Mouse (Mus musculus) kidney, adult 11 months (tissue): ENCODE data around the gene Aff3.

ENCODE experiments used
- DNase-seq: peaks from one replicate; pipeline ENCODE4 v3.0.0; 2022

Aff3 gene

DNA sequence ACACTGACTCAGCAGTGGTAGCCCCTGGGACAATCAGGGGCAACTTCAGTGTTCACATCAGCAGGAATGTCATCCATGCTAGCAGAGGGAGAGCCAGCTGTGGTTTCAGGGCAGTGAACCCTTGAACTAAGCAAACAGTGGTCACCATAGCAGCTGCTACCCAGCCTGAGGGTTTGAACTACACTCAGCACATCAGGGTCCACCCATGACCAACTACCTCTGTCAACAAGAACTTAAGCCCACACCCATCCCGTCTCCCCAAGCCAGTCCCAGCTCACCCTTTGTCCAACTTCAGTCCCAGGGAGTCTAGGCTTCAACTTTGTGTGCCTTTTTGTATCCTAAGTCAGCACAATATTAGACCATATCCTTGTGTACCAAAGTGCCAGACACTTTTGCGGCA, 176.9 kb downstream of the Aff3 start:
- no peak for DNase-seq

DNA sequence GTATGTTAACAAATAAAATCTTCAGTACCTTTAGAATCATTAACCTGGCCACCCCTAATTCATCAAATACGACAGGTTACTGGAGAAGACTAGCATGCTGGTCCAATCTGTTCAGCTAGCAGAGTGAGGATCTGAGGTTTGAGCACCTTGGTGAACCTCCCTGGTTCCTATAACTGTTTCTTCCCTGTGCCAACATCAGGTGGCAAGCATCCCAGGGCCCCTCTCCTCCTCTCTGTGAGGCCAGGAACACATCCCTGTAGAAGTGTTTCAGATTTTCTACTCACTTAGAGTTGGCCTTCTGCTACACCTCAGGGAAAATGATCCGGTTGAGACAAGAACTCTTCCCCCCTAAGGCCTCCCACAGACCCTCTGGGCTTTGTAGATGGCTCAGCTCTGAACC, 181.6 kb downstream of the Aff3 start:
- DNase-seq, result no peak

DNA sequence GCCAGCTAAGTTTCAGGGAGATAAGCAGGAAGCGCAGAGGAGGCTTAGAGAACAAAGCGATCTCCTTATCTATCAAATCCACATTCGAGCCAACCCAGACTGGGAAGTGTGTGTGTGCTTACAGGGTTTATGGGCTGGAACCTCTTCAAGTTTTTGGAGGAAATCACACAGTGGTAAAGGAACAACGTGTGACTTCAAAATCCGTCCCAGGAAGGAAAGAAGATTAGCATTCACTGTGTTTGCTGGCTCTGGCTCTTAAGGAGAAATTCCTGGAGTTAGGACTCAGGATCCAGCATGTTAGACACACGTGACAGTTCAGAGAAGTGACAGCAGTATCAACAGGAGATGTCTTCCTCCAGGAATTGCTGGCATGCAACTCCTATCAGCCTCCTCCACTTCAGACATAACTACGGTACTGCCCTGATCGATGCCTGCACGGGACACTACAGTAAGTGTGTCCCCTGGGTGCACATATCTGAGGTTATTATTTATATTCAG, 186.5 kb downstream of the Aff3 start:
- no peak for DNase-seq

- DNase-seq, result no peak
Measured at GRCm38 (mm10) chr1:38470817-38471216, 193.9 kb downstream of the Aff3 start.

DNA sequence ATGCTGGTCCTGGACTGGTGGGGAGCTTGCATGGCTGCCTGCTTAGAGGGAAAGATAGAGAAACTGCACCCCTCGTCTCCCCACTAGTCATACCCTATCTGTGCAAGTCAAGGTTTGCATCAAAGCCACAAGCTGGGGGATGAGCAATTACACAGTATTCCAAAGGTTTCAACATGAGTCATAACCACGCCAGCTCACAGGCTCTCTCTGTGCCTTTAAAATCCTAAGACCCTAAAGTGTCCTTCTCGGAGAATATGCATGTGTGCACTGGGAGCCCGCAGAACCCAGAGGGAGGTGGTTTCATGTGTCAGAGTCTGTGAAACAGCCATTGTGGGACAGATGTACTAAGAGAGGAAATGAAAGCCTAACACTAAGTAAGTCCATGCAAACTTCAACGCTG, 194.6 kb downstream of the Aff3 start:
- DNase-seq, result no peak

DNA sequence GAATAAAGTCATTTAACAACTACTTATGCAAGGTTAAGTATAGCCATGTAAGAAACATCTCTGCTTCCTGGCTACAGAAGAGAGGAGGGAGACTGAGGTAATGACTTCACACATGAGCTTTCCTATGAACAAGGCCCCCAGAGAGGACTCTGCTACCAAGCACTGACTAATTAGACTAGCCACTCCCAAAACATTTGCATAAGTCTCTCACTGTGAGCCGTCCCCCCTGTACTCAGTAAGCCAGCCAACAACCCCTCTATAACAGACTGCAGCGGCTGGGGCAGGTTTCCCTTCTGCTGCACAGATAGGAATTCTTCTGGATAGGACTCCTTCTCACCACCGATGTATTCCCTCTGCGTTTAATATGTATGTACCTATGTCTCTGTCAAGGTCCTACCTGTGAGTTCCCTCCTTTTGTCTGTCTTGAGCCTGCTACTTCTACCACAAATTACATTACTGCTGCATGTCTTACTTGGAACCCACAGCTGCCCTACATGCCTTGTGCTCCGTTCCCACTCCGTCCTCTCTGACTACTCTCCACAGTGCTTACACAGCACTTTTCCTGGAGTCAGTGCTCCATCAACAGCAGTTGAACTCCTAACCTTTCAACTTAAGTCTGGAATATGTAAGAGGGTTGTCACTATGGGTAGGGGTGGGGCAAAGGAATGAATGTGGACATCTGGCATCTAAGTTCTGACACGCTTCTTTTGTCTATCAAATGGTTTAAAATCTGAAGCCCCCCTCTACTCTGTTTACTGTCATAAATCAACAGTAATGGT, 197.3 kb downstream of the Aff3 start:
- DNase-seq, result no peak

GRCm38 (mm10) chr1:38456719-38457269, 208.0 kb downstream of the Aff3 start:
- no peak for DNase-seq

GRCm38 (mm10) chr1:38454921-38455320, 209.8 kb downstream of the Aff3 start:
- no peak for DNase-seq

GRCm38 (mm10) chr1:38451367-38451766, 213.4 kb downstream of the Aff3 start:
- no peak for DNase-seq

- DNase-seq, result no peak
Measured at GRCm38 (mm10) chr1:38450677-38451076, 214.1 kb downstream of the Aff3 start.

DNA sequence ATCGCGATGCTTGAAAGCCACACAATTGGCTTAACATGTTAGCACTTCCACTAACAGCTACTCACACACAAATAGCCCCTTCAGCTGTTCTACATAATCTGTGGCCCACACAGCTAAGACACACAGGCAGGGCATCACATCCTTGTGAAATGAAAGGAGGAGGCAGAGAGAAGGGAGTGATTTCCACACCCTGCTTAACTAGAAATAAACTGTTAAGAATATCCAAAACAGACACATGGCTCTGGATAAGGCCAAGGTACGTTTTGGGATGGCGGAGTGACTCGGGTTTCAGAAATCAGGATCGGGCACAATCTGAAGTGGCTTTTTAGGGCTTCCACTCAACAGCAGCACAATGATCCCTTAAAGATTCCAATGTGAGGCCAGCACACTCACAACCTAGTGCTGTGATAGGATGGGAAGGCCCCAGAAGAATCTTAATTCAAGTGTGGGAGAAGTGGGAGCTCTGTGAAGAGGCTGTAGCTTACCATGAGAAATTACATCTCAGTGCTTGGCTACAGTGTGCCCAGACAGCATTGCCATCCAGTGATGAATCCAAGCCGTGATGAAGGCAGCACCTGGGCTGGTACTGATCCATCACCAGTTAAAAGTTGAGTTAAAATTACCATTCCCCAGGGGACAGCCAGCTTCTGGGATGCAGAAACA, 214.8 kb downstream of the Aff3 start:
- no peak for DNase-seq

DNA sequence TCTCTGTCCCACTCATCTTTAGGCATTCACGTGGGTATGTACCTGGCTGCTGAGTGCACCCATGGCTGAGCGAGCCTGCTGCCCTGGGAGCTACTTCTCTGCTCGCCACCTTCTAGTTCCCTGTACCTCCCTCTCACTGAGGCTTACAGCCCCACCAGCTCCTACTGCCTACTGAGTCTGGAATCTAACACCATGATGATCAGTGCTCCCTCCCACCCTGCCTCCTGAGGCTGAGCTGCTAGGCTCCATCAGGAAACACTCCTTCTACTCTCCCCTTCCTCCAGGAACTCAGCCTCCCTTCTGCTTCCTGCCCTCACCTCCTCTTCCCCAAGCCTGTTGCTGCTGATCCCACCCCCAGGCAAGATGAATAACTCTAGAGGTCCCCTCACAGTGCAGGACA, 215.9 kb downstream of the Aff3 start:
- DNase-seq, result no peak

GRCm38 (mm10) chr1:38447581-38447980, 217.2 kb downstream of the Aff3 start:
- no peak for DNase-seq

DNA sequence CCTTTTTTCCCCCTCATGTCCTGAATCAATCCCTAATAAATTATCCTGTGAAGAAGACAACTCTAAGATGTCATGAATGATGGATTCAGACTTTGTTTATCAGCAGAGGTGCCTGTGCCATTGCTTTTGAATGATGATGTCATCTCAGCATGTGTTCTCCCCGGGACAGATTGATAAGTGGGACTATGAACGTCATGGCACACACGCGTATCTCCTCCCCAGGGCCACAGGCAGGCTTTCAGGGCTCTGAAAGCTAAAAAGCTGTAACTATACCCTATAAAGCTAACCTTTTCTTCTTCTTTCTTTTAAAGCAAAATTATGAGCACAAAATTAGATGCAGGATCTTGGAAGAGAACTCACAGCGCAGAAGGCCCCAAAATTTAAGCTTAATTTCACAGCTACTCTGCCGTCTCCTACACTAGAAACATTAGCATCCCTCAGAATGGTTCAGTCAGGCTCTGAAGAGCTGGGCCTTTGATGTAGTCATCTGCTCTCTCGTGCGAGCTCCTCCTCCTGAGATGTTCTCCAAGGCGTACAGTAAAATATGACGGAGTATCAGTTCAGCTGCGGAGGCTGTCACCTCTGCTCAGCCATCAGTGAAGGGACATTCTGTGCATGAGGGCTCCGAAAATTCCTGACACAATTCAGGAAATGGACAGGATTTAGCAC, 218.5 kb downstream of the Aff3 start:
- DNase-seq, result no peak

DNA sequence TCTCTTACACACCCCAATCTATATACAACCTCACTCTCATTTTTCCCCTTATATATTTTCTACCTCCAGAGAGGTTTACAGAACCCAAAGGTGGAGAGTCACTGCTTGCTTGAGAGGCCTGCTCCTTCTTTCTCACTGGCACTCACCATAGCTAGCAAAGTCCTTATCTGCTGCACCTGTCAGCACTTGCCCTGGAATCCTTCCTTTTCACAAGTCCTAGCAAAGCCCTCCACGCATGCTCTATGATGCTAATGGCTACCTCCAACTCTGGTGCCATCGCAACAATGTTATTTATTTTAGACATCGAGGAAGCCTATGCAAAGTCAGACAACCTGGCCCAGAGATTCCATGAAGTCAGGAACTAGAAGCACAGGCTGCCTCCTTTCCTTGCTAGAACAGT, 221.9 kb downstream of the Aff3 start:
- no peak for DNase-seq

DNA sequence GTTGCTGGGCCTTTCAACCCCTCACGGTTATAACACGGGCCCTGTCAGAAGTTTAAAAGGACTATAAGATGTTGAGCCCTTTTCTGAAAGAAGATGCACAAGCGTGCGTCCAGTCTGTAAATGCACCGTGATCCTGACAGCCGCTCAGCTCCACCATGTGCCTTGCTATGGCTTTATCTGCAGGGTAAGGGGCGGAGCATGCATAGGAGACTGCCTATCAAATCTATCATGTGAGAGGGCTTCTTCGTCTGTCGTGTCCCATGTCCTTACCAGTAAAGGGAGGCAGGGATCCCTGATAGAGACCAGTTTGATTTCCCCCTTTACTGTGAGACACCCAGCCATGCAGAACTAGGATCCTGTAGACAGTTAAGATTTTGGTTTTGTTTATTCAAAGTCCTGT, 222.3 kb downstream of the Aff3 start:
- DNase-seq, result no peak

DNA sequence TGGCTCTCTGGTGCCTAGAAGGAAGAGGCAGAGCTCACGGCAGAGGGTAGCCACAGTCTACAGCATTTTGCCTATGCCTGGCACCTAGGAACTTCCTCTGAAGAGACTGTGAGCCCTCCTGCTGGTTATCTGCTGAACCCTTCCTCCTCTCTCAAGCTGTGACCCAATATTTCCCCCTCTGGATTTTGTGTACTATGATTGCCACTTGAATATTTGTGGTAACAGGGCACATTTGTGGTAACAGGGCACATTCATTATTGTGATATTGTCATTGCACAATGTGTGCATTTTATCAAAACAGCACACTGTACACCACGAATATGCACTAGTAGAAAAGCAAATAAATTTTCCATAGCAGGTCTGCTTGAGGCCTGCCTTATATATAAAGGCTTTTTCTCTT, 223.0 kb downstream of the Aff3 start:
- DNase-seq, result no peak

- DNase-seq, result no peak
Measured at GRCm38 (mm10) chr1:38440471-38440815, 224.3 kb downstream of the Aff3 start.

DNA sequence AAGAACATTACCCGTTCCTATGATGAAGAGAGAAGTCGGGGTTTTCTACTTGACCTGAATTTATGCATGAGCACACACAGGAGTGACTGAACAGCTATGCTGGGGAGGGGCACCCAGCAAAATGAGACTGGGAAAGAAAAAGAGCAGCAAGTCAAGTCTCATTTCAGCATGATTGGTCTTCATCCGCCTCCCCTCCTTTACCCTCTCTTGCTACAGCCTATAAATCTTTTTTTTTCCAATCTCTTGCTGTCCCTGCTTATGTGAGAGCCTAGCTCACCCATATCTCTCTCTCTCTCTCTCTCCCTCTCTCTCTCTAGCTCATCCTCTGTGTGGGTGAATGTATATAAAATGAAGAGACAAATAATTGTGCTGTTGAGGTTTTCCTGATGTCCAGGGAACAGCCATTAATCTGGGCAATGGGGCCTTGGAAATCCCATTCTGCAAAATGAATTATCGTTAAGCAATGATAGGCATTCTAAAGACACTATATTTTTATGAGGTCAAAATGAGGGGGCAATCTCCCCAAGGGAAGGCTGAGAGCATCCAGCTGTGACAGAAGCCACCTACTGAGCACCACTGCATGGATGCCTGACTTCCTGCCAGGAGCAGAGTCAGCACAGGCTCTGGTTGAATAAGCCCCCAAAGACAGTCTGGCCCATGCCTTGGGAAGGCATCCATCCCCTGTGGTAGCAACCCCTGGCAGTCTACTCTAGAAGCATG, 224.8 kb downstream of the Aff3 start:
- peak; percentile 14 for DNase-seq

DNA sequence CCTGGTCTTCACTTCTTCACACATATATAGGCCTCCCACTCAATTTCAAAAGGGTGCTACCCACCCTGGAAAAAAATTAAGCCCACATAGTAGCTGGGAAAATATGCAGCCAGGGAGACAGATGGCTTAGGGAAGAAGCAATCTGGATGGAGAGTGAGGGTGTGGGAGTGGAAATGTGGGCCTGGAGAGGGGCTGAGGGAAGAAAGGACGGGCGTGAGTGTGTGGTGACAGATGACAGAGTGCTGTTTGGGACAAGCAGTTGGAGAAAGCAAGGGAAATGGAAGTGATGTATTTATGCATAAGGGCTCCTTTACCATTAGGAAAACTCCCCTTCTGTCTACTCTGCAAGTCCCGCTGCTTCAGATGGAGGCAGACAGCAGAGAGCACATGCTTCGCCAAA, 226.3 kb downstream of the Aff3 start:
- DNase-seq, result no peak

- no peak for DNase-seq
Measured at GRCm38 (mm10) chr1:38437671-38438070, 227.1 kb downstream of the Aff3 start.

GRCm38 (mm10) chr1:38436471-38437340, 228.0 kb downstream of the Aff3 start:
- no peak for DNase-seq
